Mouse (Mus musculus) E14TG2a.4 (cell line): Measurements from ENCODE around the gene Plekhs1.

Experiments used
- CTCF ChIP-seq: conservative IDR thresholded peaks from 2 replicates; pipeline ENCODE4 v1.5.1; 2014; ENCODE audit warnings: low read length
- POU5F1 ChIP-seq: IDR thresholded peaks from 2 replicates; pipeline ENCODE4 v1.6.1; 2014; ENCODE audit warnings: low read length, borderline replicate concordance

- TF ChIP-seq CTCF (no peak), POU5F1 (no peak)
These were observed 69.8 kb downstream of the Plekhs1 start for GRCm38 (mm10) chr19:56531251-56531650.
